Mouse (Mus musculus): ENCODE data around the gene Idua. TPM values are rescaled to one million over a fixed set of nuclear protein-coding genes. Genes with fewer than 3 reads are reported as not detected.

Idua gene
- polyA plus RNA-seq, 1 experiment, result 4.3 TPM

DNA sequence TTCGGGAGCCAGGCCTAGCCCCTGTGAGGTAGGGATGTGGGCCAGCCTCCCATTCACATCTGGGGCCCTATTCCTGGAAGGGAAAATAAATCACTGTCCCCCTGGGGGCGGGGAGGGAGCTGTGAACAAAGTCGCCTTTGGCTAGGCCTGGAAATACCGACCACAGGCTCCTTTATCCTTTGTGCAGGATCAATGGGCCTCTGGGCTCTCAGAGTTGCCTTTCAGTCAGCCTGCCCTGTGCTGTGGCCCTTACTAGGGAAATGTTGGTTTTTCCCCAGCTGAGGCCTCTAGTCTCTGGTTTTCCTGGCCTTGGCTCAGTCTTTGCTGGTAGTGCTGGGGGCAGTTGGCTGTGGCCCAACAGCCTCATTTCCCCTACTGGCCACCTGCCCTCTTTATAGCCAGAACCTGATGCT is 37.2 kb downstream of the Idua start:
- no peaks in the 10 kb centered on the region for H3K27me3 ChIP-seq (ENCODE audit: control insufficient read depth, insufficient read depth, insufficient read length)
- H3K79me2 ChIP-seq (ENCODE audit: control insufficient read depth, insufficient read depth), result no peaks in the 10 kb centered on the region
- peak overlapping the region; percentile 2 for H3K4me2 ChIP-seq (ENCODE audit: low read depth)
- no peak overlapping the region for H3K4me3 ChIP-seq
- H3ac ChIP-seq (ENCODE audit: control insufficient read depth, insufficient read length), result no peak overlapping the region
- H3K36me3 ChIP-seq (ENCODE audit: control insufficient read depth, insufficient read depth), result no peaks in the 10 kb centered on the region
- TF ChIP-seq POLR2A (IDR thresholded peaks at IDR 0.05; ENCODE audit: insufficient read length, low read depth), result no peak
- TF ChIP-seq MYOD1 (IDR thresholded peaks at IDR 0.05; ENCODE audit: control insufficient read depth in 1 of 3, insufficient read length in 2 of 3, low read depth in 2 of 3), result no peak
- no peak for TF ChIP-seq SRF (IDR thresholded peaks at IDR 0.05; ENCODE audit: control insufficient read depth, insufficient read length, low read depth)
- TF ChIP-seq TCF3 (IDR thresholded peaks at IDR 0.05; ENCODE audit: insufficient read length, low read depth), result no peak

DNA sequence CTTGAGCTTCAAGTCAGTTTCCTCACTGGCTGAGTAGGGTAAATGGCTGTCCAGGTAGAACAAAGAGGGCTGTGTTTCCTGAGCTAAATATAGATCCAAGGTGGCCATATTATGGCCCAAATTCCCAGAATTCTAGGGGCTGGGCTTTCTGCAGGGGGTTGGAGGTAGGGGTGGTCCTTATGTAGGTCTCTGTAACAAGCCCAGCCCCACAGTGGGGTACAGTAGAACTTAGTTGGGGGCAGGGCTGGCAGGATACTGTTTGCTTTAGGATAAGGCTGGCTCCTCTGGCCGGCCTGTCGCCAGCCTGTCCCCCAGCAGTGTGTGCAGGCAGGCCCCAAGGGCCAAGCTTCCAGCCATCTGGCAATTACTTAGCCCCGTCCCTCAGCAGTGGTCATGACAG is 40.2 kb downstream of the Idua start:
- Histone ChIP-seq H3K79me2 (ENCODE audit: control insufficient read depth, insufficient read depth) (no peaks in the 10 kb centered on the region), H3K27me3 (ENCODE audit: control insufficient read depth, insufficient read depth, insufficient read length) (no peaks in the 10 kb centered on the region), H3K4me3 (no peak overlapping the region), H3K4me2 (ENCODE audit: low read depth) (no peak overlapping the region), H3ac (ENCODE audit: control insufficient read depth, insufficient read length) (no peak overlapping the region), H3K36me3 (ENCODE audit: control insufficient read depth, insufficient read depth) (no peaks in the 10 kb centered on the region)
- TF ChIP-seq USF1 (IDR thresholded peaks at IDR 0.05; ENCODE audit: low read depth) (no peak), MYOG (IDR thresholded peaks at IDR 0.05; ENCODE audit: control insufficient read depth in 1 of 3, insufficient read depth in 1 of 3, insufficient read length in 2 of 3, low read depth in 2 of 3) (no peak)

DNA sequence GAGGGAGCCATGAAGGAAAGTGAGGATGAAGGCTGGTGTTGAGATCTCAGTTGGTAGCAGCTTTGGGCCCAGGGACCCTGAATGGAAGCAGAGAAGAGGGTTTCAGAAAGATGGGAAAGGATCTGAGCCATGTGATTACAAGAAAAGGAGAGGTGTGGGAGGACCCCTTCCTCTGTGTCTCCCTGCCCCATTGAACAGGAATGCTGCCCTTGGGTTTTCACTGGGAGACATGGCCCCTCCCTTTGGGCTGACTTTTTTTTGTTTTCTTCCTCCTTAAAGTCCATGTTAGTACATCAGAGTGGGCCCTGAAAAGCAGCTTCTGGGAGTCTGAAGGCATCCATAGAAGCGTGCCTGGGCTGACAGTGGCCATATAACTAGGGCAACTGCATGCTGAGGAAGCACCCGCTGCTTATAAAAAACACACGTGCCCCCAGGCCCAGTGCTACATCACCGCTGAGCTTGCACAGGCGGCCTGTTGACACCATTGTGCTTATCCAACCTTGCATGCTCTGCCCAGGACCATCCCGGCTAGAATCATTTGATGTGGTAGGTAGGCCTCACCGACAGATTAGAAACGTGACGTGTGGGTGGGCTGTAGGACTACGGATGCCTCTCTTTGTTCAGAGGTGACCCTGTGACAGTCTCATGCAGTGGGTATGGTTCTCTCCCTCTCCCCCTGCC is 41.4 kb downstream of the Idua start:
- Histone ChIP-seq H3K4me3 (no peak overlapping the region), H3K36me3 (ENCODE audit: control insufficient read depth, insufficient read depth) (peaks cover 6% of the 10 kb centered on the region), H3K4me2 (ENCODE audit: low read depth) (no peak overlapping the region)

GRCm38 (mm10) chr5:108703754-108704626 is 43.9 kb downstream of the Idua start:
- H3K27me3 ChIP-seq (ENCODE audit: control insufficient read depth, insufficient read depth, insufficient read length), result no peaks in the 10 kb centered on the region
- no peak overlapping the region for H3K4me3 ChIP-seq
- H3K36me3 ChIP-seq (ENCODE audit: control insufficient read depth, insufficient read depth), result peaks cover 6% of the 10 kb centered on the region
- TF ChIP-seq POLR2A (IDR thresholded peaks at IDR 0.05; ENCODE audit: insufficient read length, low read depth) (no peak), REST (IDR thresholded peaks at IDR 0.05; ENCODE audit: insufficient read depth, insufficient read length) (no peak), MYOD1 (IDR thresholded peaks at IDR 0.05; ENCODE audit: control insufficient read depth in 1 of 3, insufficient read length in 2 of 3, low read depth in 2 of 3) (peak in 1 of 3 experiments; percentile 76)
- H3K79me2 ChIP-seq (ENCODE audit: control insufficient read depth, insufficient read depth), result no peaks in the 10 kb centered on the region
- no peak overlapping the region for H3K4me2 ChIP-seq (ENCODE audit: low read depth)
- no peak overlapping the region for H3ac ChIP-seq (ENCODE audit: control insufficient read depth, insufficient read length)

More for the DNA sequence above, 41.4 kb downstream of the Idua start:
- Histone ChIP-seq H3ac (ENCODE audit: control insufficient read depth, insufficient read length) (no peak overlapping the region), H3K27me3 (ENCODE audit: control insufficient read depth, insufficient read depth, insufficient read length) (no peaks in the 10 kb centered on the region), H3K79me2 (ENCODE audit: control insufficient read depth, insufficient read depth) (no peaks in the 10 kb centered on the region)
- TF ChIP-seq MAX (IDR thresholded peaks at IDR 0.05; ENCODE audit: low read depth) (no peak), TCF12 (IDR thresholded peaks at IDR 0.05; ENCODE audit: insufficient read depth, poor library complexity, severe bottlenecking) (no peak), E2F4 (IDR thresholded peaks at IDR 0.05; ENCODE audit: insufficient read depth) (no peak), TCF3 (IDR thresholded peaks at IDR 0.05; ENCODE audit: insufficient read length, low read depth) (no peak), CEBPB (IDR thresholded peaks at IDR 0.05; ENCODE audit: insufficient read depth, poor library complexity, severe bottlenecking) (no peak), REST (IDR thresholded peaks at IDR 0.05; ENCODE audit: insufficient read depth, insufficient read length) (no peak)

DNA sequence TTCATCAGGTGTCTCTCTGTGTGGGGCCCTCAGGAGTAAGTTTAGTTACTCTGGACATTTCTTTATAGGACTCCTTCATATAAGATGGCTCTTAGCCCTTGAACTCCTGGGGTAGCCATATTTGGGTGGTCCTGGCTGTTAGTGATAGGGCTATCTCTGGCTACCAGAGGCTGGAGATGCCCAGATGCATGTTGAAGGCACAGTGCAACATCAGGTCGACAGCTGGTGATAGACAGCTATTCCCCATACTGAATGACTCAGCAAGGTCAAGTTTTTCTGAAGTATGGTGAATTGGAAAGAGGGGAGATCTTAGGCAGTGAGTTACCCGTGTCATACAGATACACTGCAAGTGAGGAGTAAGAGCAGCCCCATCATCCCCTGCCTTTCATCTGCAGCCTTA is 47.6 kb downstream of the Idua start:
- no peaks in the 10 kb centered on the region for H3K79me2 ChIP-seq (ENCODE audit: control insufficient read depth, insufficient read depth)
- no peak overlapping the region for H3K4me3 ChIP-seq
- H3K36me3 ChIP-seq (ENCODE audit: control insufficient read depth, insufficient read depth), result peaks cover 6% of the 10 kb centered on the region
- TF ChIP-seq TCF12 (IDR thresholded peaks at IDR 0.05; ENCODE audit: insufficient read depth, poor library complexity, severe bottlenecking) (no peak), REST (IDR thresholded peaks at IDR 0.05; ENCODE audit: insufficient read depth, insufficient read length) (no peak), TCF3 (IDR thresholded peaks at IDR 0.05; ENCODE audit: insufficient read length, low read depth) (no peak), POLR2A (IDR thresholded peaks at IDR 0.05; ENCODE audit: insufficient read length, low read depth) (no peak), USF1 (IDR thresholded peaks at IDR 0.05; ENCODE audit: low read depth) (no peak), MAX (IDR thresholded peaks at IDR 0.05; ENCODE audit: low read depth) (no peak), MYOD1 (IDR thresholded peaks at IDR 0.05; ENCODE audit: control insufficient read depth in 1 of 3, insufficient read length in 2 of 3, low read depth in 2 of 3) (no peak), CEBPB (IDR thresholded peaks at IDR 0.05; ENCODE audit: insufficient read depth, poor library complexity, severe bottlenecking) (no peak), POLR2AphosphoS2 (IDR thresholded peaks at IDR 0.05; ENCODE audit: insufficient read length, low read depth) (no peak), E2F4 (IDR thresholded peaks at IDR 0.05; ENCODE audit: insufficient read depth) (no peak), SRF (IDR thresholded peaks at IDR 0.05; ENCODE audit: control insufficient read depth, insufficient read length, low read depth) (no peak), MYOG (IDR thresholded peaks at IDR 0.05; ENCODE audit: control insufficient read depth in 1 of 3, insufficient read depth in 1 of 3, insufficient read length in 2 of 3, low read depth in 2 of 3) (no peak)
- H3K27me3 ChIP-seq (ENCODE audit: control insufficient read depth, insufficient read depth, insufficient read length), result no peaks in the 10 kb centered on the region
- H3K4me2 ChIP-seq (ENCODE audit: low read depth), result no peak overlapping the region
- H3ac ChIP-seq (ENCODE audit: control insufficient read depth, insufficient read length), result no peak overlapping the region

Data from myocyte (in vitro differentiated cells).